Mouse (Mus musculus) lung, adult 2 months (tissue): ENCODE results near the gene Plac9b.
"Not testable (repeated sequence)": the region's sequence is repeated elsewhere in the genome, so short reads cannot be mapped to it uniquely, and the experiment has no call there.

Experiments used
- CTCF ChIP-seq: fragments of 200-500 bp; IDR thresholded peaks from 2 replicates; pipeline ENCODE4 v1.5.1; 2011; ENCODE audit warnings: mild to moderate bottlenecking, low read length, control low read depth; ENCODE audit not compliant: insufficient read depth
- POLR2A ChIP-seq: fragments of 200-500 bp; IDR thresholded peaks from 2 replicates; pipeline ENCODE4 v1.6.1; 2011; ENCODE audit warnings: low read depth, mild to moderate bottlenecking, control low read depth, low read length, borderline replicate concordance; ENCODE audit errors: extremely low read depth

DNA sequence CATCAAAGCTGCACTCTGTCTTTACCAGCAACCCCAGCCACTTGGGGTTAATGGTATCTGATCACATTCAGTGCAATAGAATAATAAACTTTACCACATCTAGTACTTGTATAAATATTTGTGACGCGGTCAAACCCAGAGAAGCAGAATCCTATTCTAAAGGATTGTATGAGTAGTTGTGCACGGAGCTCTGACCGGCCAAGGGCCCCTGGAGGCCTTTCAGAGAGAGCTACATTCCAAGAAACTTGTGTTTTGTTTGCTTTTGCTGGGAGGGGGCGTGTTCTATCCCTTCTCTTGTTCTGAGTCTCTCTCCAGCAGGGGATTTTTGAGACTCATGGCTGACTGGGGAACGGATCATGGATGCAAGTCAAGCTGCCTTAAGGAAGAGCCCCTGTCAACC is 7.3 kb downstream of the Plac9b start:
- not testable (repeated sequence) for TF ChIP-seq CTCF, POLR2A
